Mouse (Mus musculus): ENCODE measurements around the gene Ablim2. TPM values are rescaled to one million over a fixed set of nuclear protein-coding genes. Genes with fewer than 3 reads are reported as not detected.

Gene Ablim2
- polyA plus RNA-seq, 1 experiment from 2014 or later, result 0.51 TPM

DNA sequence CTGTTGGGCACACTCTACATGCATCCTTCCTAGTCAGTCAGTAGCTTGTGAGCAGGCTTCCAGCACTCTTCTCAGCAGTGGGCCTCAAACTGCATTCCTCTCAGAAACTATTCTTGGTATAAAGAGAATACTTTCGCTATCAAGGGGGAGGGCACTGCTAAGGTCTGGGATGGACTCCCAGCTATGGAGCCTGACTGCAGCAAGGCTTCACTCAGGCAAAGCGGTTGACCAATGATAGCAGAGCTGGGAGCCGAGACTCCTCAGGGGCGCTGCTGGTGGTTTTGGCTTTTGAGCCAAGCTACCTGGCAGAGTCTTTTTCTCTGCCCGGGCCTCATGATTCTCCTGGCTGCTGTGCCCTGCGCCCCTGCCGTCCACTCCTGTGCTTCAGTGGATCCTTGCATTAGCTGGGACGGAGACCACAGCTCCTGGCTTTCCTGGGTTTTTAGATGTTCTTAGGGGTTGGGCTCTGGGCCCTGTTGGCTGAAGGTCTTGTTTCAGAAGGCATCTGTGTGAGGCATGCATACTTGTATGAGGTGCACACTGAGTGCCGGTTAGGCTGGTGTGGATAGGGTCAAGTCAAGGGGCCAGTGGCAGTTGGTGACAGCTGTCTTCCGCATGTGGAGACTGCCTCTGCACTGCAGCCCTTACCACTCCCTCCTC lies 164.0 kb downstream of the Ablim2 start:
- no peak for DNase-seq (ENCODE audit: low spot score, missing footprints)

DNA sequence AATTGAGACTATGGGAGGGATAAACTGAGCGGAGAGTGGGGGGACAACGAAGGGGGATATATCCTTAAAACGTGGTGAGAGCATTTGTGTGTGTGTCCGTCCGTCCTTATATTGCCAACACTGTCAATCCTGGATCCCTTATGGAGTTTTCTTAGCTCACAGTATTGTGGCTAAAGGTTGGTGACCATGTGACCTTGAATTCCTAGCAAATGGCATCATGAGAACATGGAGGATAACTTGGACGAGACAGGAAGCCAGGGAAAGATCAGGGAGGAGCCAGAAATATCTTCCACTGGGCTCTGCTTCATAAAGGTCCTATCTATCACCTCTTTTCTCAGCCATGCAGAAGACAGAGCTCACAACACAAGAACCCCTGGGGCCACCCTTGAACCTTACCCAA lies 165.8 kb downstream of the Ablim2 start:
- Histone ChIP-seq H3K27me3 (ENCODE audit: control insufficient read depth, insufficient read depth, low read length) (no peaks in the 10 kb centered on the region), H3K4me3 (ENCODE audit: low read depth, low read length) (no peak overlapping the region), H3K27ac (ENCODE audit: low read depth, low read length) (no peak overlapping the region), H3K4me1 (ENCODE audit: control insufficient read depth, insufficient read depth, low read length) (peaks cover 46% of the 10 kb centered on the region), H3K4me2 (no peak overlapping the region), H3K9ac (ENCODE audit: low read length) (no peak overlapping the region), H3K9me3 (ENCODE audit: control insufficient read depth, low read length) (no peaks in the 10 kb centered on the region), H3K36me3 (ENCODE audit: control insufficient read depth, insufficient read depth, low read length) (no peaks in the 10 kb centered on the region)
- DNase-seq (ENCODE audit: low spot score, missing footprints), result no peak
- ATAC-seq (ENCODE audit: low FRiP score), result no peak
- 90% methylated on average over 6 of the region's 6 CpGs for WGBS

More for the DNA sequence above, 164.0 kb downstream of the Ablim2 start:
- H3K27me3 ChIP-seq (ENCODE audit: control insufficient read depth, insufficient read depth, low read length), result no peaks in the 10 kb centered on the region
- no peaks in the 10 kb centered on the region for H3K9me3 ChIP-seq (ENCODE audit: control insufficient read depth, low read length)
- H3K36me3 ChIP-seq (ENCODE audit: control insufficient read depth, insufficient read depth, low read length), result no peaks in the 10 kb centered on the region
- no peak for ATAC-seq (ENCODE audit: low FRiP score)
- H3K4me1 ChIP-seq (ENCODE audit: control insufficient read depth, insufficient read depth, low read length), result peaks cover 50% of the 10 kb centered on the region
- H3K9ac ChIP-seq (ENCODE audit: low read length), result no peak overlapping the region
- 55% methylated on average over 10 of the region's 10 CpGs for WGBS
- no peak overlapping the region for H3K27ac ChIP-seq (ENCODE audit: low read depth, low read length)
- H3K4me3 ChIP-seq (ENCODE audit: low read depth, low read length), result no peak overlapping the region
- no peak overlapping the region for H3K4me2 ChIP-seq

DNA sequence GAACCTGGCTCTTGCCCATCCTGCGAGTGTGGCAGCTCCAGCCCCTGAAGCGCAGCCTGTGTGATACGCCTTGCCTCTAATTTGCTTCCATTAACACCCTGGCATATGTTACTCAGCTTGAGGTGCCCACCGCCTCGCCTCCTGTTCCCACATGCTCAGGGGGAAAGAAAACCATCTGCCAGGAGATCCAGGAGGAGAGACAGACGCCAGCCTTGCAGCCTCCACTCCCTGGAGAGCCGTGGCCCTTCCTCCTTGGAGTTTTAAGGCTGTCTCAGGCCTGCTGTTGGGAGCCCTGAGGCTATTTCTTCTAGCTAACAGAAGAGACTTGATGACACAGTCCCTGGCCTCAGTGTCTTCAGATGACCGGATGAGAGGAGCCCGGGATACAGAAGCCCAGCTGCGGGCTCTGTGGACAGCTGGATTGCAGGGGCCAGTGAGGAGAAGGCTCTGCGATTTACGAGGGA lies 167.5 kb downstream of the Ablim2 start:
- H3K27ac ChIP-seq (ENCODE audit: low read depth, low read length), result peak overlapping the region; percentile 54
- H3K4me1 ChIP-seq (ENCODE audit: control insufficient read depth, insufficient read depth, low read length), result peaks cover 31% of the 10 kb centered on the region
- no peak for DNase-seq (ENCODE audit: low spot score, missing footprints)
- ATAC-seq (ENCODE audit: low FRiP score), result peak; percentile 49
- WGBS, result 70% methylated on average over 12 of the region's 12 CpGs
- H3K4me3 ChIP-seq (ENCODE audit: low read depth, low read length), result no peak overlapping the region
- H3K4me2 ChIP-seq, result no peak overlapping the region
- no peak overlapping the region for H3K9ac ChIP-seq (ENCODE audit: low read length)
- no peaks in the 10 kb centered on the region for H3K9me3 ChIP-seq (ENCODE audit: control insufficient read depth, low read length)
- H3K36me3 ChIP-seq (ENCODE audit: control insufficient read depth, insufficient read depth, low read length), result no peaks in the 10 kb centered on the region
- H3K27me3 ChIP-seq (ENCODE audit: control insufficient read depth, insufficient read depth, low read length), result no peaks in the 10 kb centered on the region

DNA sequence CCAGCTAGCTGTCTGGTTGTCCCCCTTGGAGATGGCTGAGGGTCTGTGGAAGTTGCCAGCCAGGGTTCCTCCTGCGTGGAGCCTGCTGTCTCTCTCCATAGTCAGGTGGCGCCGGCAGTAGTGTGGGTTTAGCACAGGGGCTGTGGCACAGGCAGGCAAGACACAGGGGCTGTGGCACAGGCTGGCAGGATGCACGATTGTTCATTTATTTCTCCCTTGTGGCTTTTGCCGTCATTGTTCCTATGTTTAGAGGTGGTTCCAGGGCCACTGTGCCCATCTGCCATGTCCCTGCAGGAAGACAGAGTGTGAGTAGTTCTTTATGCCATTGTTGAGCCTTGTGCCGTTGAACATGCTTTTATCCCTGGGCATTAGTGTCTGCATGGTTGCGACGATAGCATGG lies 168.8 kb downstream of the Ablim2 start:
- Histone ChIP-seq H3K4me1 (ENCODE audit: control insufficient read depth, insufficient read depth, low read length) (peaks cover 23% of the 10 kb centered on the region), H3K4me2 (no peak overlapping the region), H3K4me3 (ENCODE audit: low read depth, low read length) (no peak overlapping the region), H3K9ac (ENCODE audit: low read length) (no peak overlapping the region), H3K36me3 (ENCODE audit: control insufficient read depth, insufficient read depth, low read length) (no peaks in the 10 kb centered on the region), H3K9me3 (ENCODE audit: control insufficient read depth, low read length) (no peaks in the 10 kb centered on the region), H3K27me3 (ENCODE audit: control insufficient read depth, insufficient read depth, low read length) (no peaks in the 10 kb centered on the region), H3K27ac (ENCODE audit: low read depth, low read length) (no peak overlapping the region)
- no peak for ATAC-seq (ENCODE audit: low FRiP score)
- DNase-seq (ENCODE audit: low spot score, missing footprints), result no peak
- 86% methylated on average over 8 of the region's 8 CpGs for WGBS

DNA sequence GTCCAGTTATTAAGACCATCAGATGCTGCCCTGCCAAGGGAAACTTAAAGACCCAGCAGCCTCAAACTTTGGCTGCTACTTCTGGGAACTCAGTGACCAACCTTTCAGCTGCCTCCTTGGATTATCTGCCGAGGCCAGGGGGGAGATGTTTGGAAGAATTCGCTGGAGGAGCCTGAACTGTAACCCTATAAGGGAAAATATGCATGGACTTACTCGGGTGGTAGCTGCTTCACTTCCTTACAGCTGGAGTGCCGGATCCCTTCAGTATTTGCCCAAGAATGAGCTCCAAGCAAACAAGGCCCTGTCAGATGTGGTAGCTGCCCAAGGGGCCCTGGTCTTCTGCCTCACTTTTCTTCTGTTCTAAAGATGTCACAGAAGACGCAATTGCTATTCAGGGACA lies 173.6 kb downstream of the Ablim2 start:
- Histone ChIP-seq H3K4me2 (no peak overlapping the region), H3K9ac (ENCODE audit: low read length) (no peak overlapping the region), H3K9me3 (ENCODE audit: control insufficient read depth, low read length) (no peaks in the 10 kb centered on the region), H3K4me1 (ENCODE audit: control insufficient read depth, insufficient read depth, low read length) (peaks cover 11% of the 10 kb centered on the region), H3K36me3 (ENCODE audit: control insufficient read depth, insufficient read depth, low read length) (no peaks in the 10 kb centered on the region), H3K4me3 (ENCODE audit: low read depth, low read length) (no peak overlapping the region), H3K27me3 (ENCODE audit: control insufficient read depth, insufficient read depth, low read length) (no peaks in the 10 kb centered on the region), H3K27ac (ENCODE audit: low read depth, low read length) (no peak overlapping the region)
- 72% methylated on average over 5 of the region's 5 CpGs for WGBS
- no peak for DNase-seq (ENCODE audit: low spot score, missing footprints)
- no peak for ATAC-seq (ENCODE audit: low FRiP score)

DNA sequence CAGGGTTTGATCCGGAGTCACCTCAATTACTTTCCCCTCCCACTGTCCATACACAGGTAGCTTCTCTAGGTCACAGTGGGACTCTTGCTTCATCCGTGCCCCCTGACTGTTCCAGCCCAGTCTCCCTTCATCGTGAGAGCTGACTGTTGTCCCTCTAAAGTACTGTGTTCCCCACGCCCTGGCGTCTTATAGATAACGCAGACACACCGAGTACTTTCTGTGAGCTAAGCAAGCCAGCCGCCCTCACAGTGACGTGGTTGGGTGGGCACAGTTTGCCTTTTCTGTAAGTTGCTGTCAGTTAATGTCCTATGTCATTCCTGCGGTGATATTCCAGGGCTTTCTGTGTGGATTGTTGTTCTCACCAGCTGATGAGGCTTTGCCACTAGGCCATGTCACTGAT lies 175.4 kb downstream of the Ablim2 start:
- no peak overlapping the region for H3K4me2 ChIP-seq
- no peak overlapping the region for H3K27ac ChIP-seq (ENCODE audit: low read depth, low read length)
- H3K9ac ChIP-seq (ENCODE audit: low read length), result no peak overlapping the region
- WGBS, result 80% methylated on average over 10 of the region's 10 CpGs
- H3K27me3 ChIP-seq (ENCODE audit: control insufficient read depth, insufficient read depth, low read length), result no peaks in the 10 kb centered on the region
- no peaks in the 10 kb centered on the region for H3K9me3 ChIP-seq (ENCODE audit: control insufficient read depth, low read length)
- ATAC-seq (ENCODE audit: low FRiP score), result no peak
- no peaks in the 10 kb centered on the region for H3K36me3 ChIP-seq (ENCODE audit: control insufficient read depth, insufficient read depth, low read length)
- DNase-seq (ENCODE audit: low spot score, missing footprints), result no peak
- peaks cover 4% of the 10 kb centered on the region for H3K4me1 ChIP-seq (ENCODE audit: control insufficient read depth, insufficient read depth, low read length)
- no peak overlapping the region for H3K4me3 ChIP-seq (ENCODE audit: low read depth, low read length)

Other genes starting within 250 kb of the Ablim2 start
- 5.9 and 6.2 TPM in 2 replicates for gene Cpz, start 232.2 kb upstream of the Ablim2 start, polyA plus RNA-seq (2014; fragmentation: Nextera tagmentation; extraction: Ambion mirVana)
- gene Trmt44, start 182.8 kb upstream of the Ablim2 start, polyA plus RNA-seq (2014; fragmentation: Nextera tagmentation; extraction: Ambion mirVana), result 7.9 and 9.3 TPM in 2 replicates
- 14.6 and 14.9 TPM in 2 replicates for gene Acox3, start 174.8 kb upstream of the Ablim2 start, polyA plus RNA-seq (2014; fragmentation: Nextera tagmentation; extraction: Ambion mirVana)
- gene Htra3, start 78.1 kb upstream of the Ablim2 start, polyA plus RNA-seq (2014; fragmentation: Nextera tagmentation; extraction: Ambion mirVana), result 6.0 and 7.6 TPM in 2 replicates
- 2.3 and 3.2 TPM in 2 replicates for gene Sh3tc1, start 17.9 kb upstream of the Ablim2 start, polyA plus RNA-seq (2014; fragmentation: Nextera tagmentation; extraction: Ambion mirVana)
- 36.1 and 37.5 TPM in 2 replicates for gene Afap1, start 135.4 kb downstream of the Ablim2 start, polyA plus RNA-seq (2014; fragmentation: Nextera tagmentation; extraction: Ambion mirVana)